Mouse (Mus musculus) neutrophil, adult 59 days (primary cell): ENCODE data around the gene Prr13. TPM values are rescaled to one million over a fixed set of nuclear protein-coding genes. Genes with fewer than 3 reads are reported as not detected.

Experiments used
- total RNA-seq, 2 experiments: library from RNA; stranded (reverse); gene quantifications; 1 replicate in 1 of 2; 2 replicates in 1 of 2; pipeline ENCODE4 v1.2.4; 2023

Gene Prr13
- 100 to 1,000 TPM; 364 to 378 TPM for total RNA-seq

DNA sequence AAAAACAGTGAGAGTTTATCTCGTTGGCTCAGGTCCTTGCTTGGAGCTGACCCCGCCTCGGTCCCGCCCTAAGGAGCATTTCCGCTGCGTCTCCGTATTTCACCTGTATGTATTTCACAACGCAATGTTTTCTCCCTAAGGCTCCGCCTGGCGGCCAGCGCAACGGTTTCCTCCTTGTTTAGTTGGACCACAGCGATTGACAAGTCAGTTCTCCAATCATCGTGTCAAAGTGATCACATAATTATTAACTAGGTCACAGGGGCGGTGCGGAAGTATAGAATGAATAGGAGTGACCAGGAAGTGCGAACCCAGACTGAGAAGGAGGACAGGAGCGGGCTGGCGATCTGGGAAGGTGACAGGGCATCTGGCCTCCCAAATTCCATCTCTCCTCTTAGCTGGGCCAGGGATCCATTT is at the start of gene Prr13:
TSS of gene Prr13 (plus strand) at position 125 of the 414 bp plus-strand sequence.

DNA sequence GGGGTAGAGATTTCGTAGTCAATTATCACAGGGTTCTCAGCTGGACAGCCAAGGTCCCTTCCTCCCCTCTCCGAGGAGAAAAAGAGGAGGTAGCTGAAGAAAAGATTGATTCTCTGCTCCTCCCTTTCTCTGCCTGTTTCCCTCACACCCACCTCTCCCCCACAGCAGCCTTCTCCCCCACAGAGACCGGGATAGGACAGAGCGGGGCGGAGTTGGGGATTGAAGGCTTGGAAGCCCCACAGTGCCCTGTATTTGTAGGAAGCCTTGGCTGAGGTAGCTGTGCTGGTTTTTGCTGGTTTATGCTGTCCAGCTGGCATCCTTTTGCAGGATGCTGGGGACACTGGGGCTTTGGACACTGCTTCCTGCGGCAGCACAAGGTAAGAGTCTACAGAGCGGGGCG is 13.7 kb upstream of the Prr13 start, which contains the start of gene Amhr2:
TSS of gene Amhr2 (plus strand) at position 222 of the 400 bp plus-strand sequence.

GRCm38 (mm10) chr15:102470183-102470604 is 11.4 kb downstream of the Prr13 start, which contains the start of gene Pcbp2:
Gene Pcbp2 (plus strand): TSS chr15:102470539.

GRCm38 (mm10) chr15:102503447-102503846 is 44.6 kb downstream of the Prr13 start, which contains the start of gene Gm10337:
Gene Gm10337 (plus strand): TSS chr15:102503722.

Other genes with a start within 250 kb of the Prr13 start
- gene Itgb7, start 227.1 kb upstream of the Prr13 start, total RNA-seq = 100 to 1,000 TPM; 191 to 291 TPM
- gene Rarg, start 201.5 kb upstream of the Prr13 start, total RNA-seq = 10 to 100 TPM; 37.8 to 49.0 TPM
- gene Gm9918, start 188.5 kb upstream of the Prr13 start, total RNA-seq = not detected
- gene Mfsd5, start 179.6 kb upstream of the Prr13 start, total RNA-seq = 10 to 100 TPM; 34.7 to 40.2 TPM
- 10 to 100 TPM; 37.9 to 49.1 TPM for gene Espl1, start 162.8 kb upstream of the Prr13 start, total RNA-seq
- 100 to 1,000 TPM; 270 to 271 TPM for gene Pfdn5, start 132.9 kb upstream of the Prr13 start, total RNA-seq
- 10 to 100 TPM; 30.6 to 32.7 TPM for gene Myg1, start 127.3 kb upstream of the Prr13 start, total RNA-seq
- 10 to 100 TPM; 33.2 to 36.4 TPM for gene Aaas, start 108.3 kb upstream of the Prr13 start, total RNA-seq
- not detected for gene Sp7, start 91.8 kb upstream of the Prr13 start, total RNA-seq
- gene Sp1, start 52.9 kb upstream of the Prr13 start, total RNA-seq = 100 to 1,000 TPM; 127 to 150 TPM
- gene Amhr2, start 13.7 kb upstream of the Prr13 start, total RNA-seq = 1 to 10 TPM in 1 of 2 experiments, under 1 TPM in 1; 0.24 to 1.1 TPM
- gene Pcbp2, start 11.5 kb downstream of the Prr13 start, total RNA-seq = 100 to 1,000 TPM; 508 to 564 TPM
- gene Gm10337, start 44.7 kb downstream of the Prr13 start, total RNA-seq = 1 to 10 TPM; 5.0 to 5.4 TPM
- gene Map3k12, start 58.0 kb downstream of the Prr13 start, total RNA-seq = under 1 TPM; 0.24 to 0.57 TPM
- gene Tarbp2, start 59.2 kb downstream of the Prr13 start, total RNA-seq = 10 to 100 TPM; 16.7 to 17.9 TPM
- 1 to 10 TPM; 3.2 to 5.0 TPM for gene Npff, start 65.9 kb downstream of the Prr13 start, total RNA-seq
- 1 to 10 TPM; 3.2 to 3.3 TPM for gene Gm28047, start 166.0 kb downstream of the Prr13 start, total RNA-seq
- gene Atf7, start 166.4 kb downstream of the Prr13 start, total RNA-seq = 10 to 100 TPM; 68.0 to 77.2 TPM
- gene Atp5g2, start 213.3 kb downstream of the Prr13 start, total RNA-seq = 1 to 10 TPM; 1.3 to 1.9 TPM